In the genomic region with DNA sequence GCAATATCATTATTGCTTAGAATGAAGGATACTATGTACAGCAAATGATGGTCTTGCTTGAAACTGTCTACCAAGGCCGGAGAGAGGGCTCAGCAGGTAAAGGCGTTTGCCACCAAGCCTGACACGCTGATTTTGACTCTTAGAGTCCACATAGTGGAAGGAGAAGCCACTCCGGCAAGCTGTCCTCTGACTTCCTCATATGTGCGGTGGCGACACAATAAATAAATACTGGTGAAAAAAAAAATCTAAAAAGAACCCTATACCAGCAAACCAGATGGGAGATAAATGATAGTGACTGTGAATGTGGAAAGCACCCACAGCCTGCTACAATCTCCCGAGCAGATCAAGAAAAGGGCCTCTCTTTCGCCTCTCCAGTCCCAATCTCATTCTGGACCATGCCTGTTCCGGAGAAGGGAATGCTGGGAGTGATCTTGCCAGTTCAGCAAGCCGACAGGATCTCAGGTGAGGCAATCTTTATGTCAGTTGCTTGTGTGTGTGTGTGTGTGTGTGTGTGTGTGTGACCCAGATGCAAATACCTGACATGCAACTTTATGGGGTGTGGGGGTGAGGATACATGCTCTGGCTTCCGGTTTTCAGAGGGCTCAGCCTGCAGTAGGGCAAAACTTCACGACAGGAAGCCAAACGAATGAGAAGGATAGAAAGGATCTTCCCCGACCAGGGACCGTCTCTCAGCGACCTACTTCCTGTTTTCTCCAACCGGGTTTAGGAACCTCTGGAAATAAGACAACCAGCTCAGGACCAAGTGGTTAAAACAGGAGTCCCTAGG, we compare ENCODE assay signal across 16 mouse cellular contexts. TPM values are rescaled to one million over a fixed set of nuclear protein-coding genes. Genes with fewer than 3 reads are reported as not detected.
DNase-seq lines count a peak whose midpoint lies in the region; ATAC-seq and TF ChIP-seq lines count a peak whose summit lies in the region.
"Had no signal": no experiment of that assay in that cellular context is flagged by ENCODE, and none has a peak within 500 bp of the region (broad histone marks: within the 10 kb centered on the region; RNA-seq: fewer than 3 reads in every experiment).

No protein-coding gene starts in this region.

- no peak for TF ChIP-seq CTCF in stomach, postnatal 0 days (IDR thresholded peaks at IDR 0.05; ENCODE audit: low read depth)

- no peak overlapping the region for H3K9ac ChIP-seq in stomach, postnatal 0 days (ENCODE audit: low read length)
- H3K9ac ChIP-seq: embryonic facial prominence, embryonic 13.5 days; forebrain, embryonic 13.5 days; hindbrain, embryonic 13.5 days; limb, embryonic 12.5 days had no signal

- no peaks in the 10 kb centered on the region for H3K36me3 ChIP-seq in megakaryocyte, embryonic 14.5 days (replicated peaks; ENCODE audit: low read length)
- no peaks in the 10 kb centered on the region for H3K36me3 ChIP-seq in stomach, postnatal 0 days (ENCODE audit: control insufficient read depth, insufficient read depth, low read length)
- H3K36me3 ChIP-seq: embryonic facial prominence, embryonic 13.5 days; hindbrain, embryonic 13.5 days; limb, embryonic 12.5 days had no signal

- peaks cover 17% of the 10 kb centered on the region for H3K27me3 ChIP-seq in megakaryocyte, embryonic 14.5 days (replicated peaks)
- H3K27me3 ChIP-seq in stomach, postnatal 0 days (ENCODE audit: control insufficient read depth, insufficient read depth, low read length) = no peaks in the 10 kb centered on the region
- H3K27me3 ChIP-seq: embryonic facial prominence, embryonic 13.5 days; forebrain, embryonic 13.5 days; hindbrain, embryonic 13.5 days; limb, embryonic 12.5 days had no signal

- peak; percentile 15 for DNase-seq in lung, postnatal 36 days
- DNase-seq in lung, postnatal 10 days = no peak
- DNase-seq in thymus, postnatal 25 days = peak; percentile 60
- no peak for DNase-seq in stomach, postnatal 0 days (ENCODE audit: low spot score)
- no peak for DNase-seq in lung, postnatal 25 days (ENCODE audit: low spot score)
- DNase-seq: cerebellum, adult 9-11 months; lung, postnatal 4 days had no signal

- H3K4me2 ChIP-seq in stomach, postnatal 0 days (replicated peaks; ENCODE audit: low read depth) = no peak overlapping the region
- H3K4me2 ChIP-seq: embryonic facial prominence, embryonic 13.5 days; forebrain, embryonic 13.5 days; hindbrain, embryonic 13.5 days; limb, embryonic 12.5 days had no signal

- 0 out of 2 replicates have a peak, but pooled peaks cover 2% of the 10 kb centered on the region for H3K9me3 ChIP-seq in megakaryocyte, embryonic 14.5 days
- no peaks in the 10 kb centered on the region for H3K9me3 ChIP-seq in stomach, postnatal 0 days (ENCODE audit: control insufficient read depth, low read length)
- H3K9me3 ChIP-seq: embryonic facial prominence, embryonic 13.5 days; forebrain, embryonic 13.5 days; hindbrain, embryonic 13.5 days; limb, embryonic 12.5 days had no signal

- ATAC-seq in activated CD4-positive, CD25-positive, alpha-beta regulatory T cell, adult 4 months = peak; percentile 77
- no peak for ATAC-seq in stomach, postnatal 0 days (ENCODE audit: low FRiP score, low TSS enrichment)
- no peak for ATAC-seq in frontal cortex, adult (ENCODE audit: low TSS enrichment)
- ATAC-seq: forebrain, embryonic 13.5 days had no signal

- 63% methylated on average over 17 of the region's 17 CpGs for WGBS in stomach, postnatal 0 days

- H3K4me3 ChIP-seq in megakaryocyte, embryonic 14.5 days (replicated peaks) = peak overlapping the region; percentile 42
- no peak overlapping the region for H3K4me3 ChIP-seq in stomach, postnatal 0 days (ENCODE audit: low read depth, low read length)
- H3K4me3 ChIP-seq: embryonic facial prominence, embryonic 13.5 days; forebrain, embryonic 13.5 days; hindbrain, embryonic 13.5 days; limb, embryonic 12.5 days had no signal

- TF ChIP-seq EP300 in stomach, postnatal 0 days (optimal IDR thresholded peaks at IDR 0.05) = no peak

- H3K27ac ChIP-seq in stomach, postnatal 0 days (replicated peaks) = no peak overlapping the region
- H3K27ac ChIP-seq: embryonic facial prominence, embryonic 13.5 days; forebrain, embryonic 13.5 days; hindbrain, embryonic 13.5 days; limb, embryonic 12.5 days had no signal

- peaks cover 22% of the 10 kb centered on the region for H3K4me1 ChIP-seq in megakaryocyte, embryonic 14.5 days
- no peaks in the 10 kb centered on the region for H3K4me1 ChIP-seq in stomach, postnatal 0 days (replicated peaks; ENCODE audit: control insufficient read depth, insufficient read depth)
- H3K4me1 ChIP-seq: embryonic facial prominence, embryonic 13.5 days; forebrain, embryonic 13.5 days; hindbrain, embryonic 13.5 days; limb, embryonic 12.5 days had no signal

RNA-seq across cellular contexts. Expression of gene Tex101, which starts 15.2 kb away (rescaled TPM):
- polyA plus RNA-seq in activated CD4-positive, CD25-positive, alpha-beta regulatory T cell, adult 4 months (2017; shearing (Covaris generic)) = not detected
- polyA plus RNA-seq in megakaryocyte, embryonic 14.5 days (2012; ENCODE audit: insufficient read depth, low replicate concordance) = not detected in 2 replicates
- polyA plus RNA-seq in stomach, postnatal 0 days (2015; fragmentation: Nextera tagmentation; extraction: Ambion mirVana) = 0.15 TPM in 1 of 2 replicates, not detected in the other
- polyA plus RNA-seq: brain, embryonic 14.5 days; embryonic facial prominence, embryonic 13.5 days; forebrain, embryonic 13.5 days; hindbrain, embryonic 13.5 days; kidney, embryonic 14.5 days; limb, embryonic 12.5 days had no signal

RNA-seq across cellular contexts. Expression of gene Lypd3, which starts 25.0 kb away (rescaled TPM):
- polyA plus RNA-seq in activated CD4-positive, CD25-positive, alpha-beta regulatory T cell, adult 4 months (2017; shearing (Covaris generic)) = not detected
- not detected in 2 replicates for polyA plus RNA-seq in megakaryocyte, embryonic 14.5 days (2012; ENCODE audit: insufficient read depth, low replicate concordance)
- polyA plus RNA-seq in stomach, postnatal 0 days (2015; fragmentation: Nextera tagmentation; extraction: Ambion mirVana) = 277 and 306 TPM in 2 replicates
- polyA plus RNA-seq: forebrain, embryonic 13.5 days; hindbrain, embryonic 13.5 days had no signal

RNA-seq across cellular contexts. Expression of gene BC049730, which starts 47.7 kb away (rescaled TPM):
- not detected for polyA plus RNA-seq in activated CD4-positive, CD25-positive, alpha-beta regulatory T cell, adult 4 months (2017; shearing (Covaris generic))
- not detected in 2 replicates for polyA plus RNA-seq in megakaryocyte, embryonic 14.5 days (2012; ENCODE audit: insufficient read depth, low replicate concordance)
- not detected in 2 replicates for polyA plus RNA-seq in stomach, postnatal 0 days (2015; fragmentation: Nextera tagmentation; extraction: Ambion mirVana)
- polyA plus RNA-seq: brain, embryonic 14.5 days; embryonic facial prominence, embryonic 13.5 days; forebrain, embryonic 13.5 days; hindbrain, embryonic 13.5 days; kidney, embryonic 14.5 days; limb, embryonic 12.5 days had no signal

RNA-seq across cellular contexts. Expression of gene Phldb3, which starts 50.7 kb away (rescaled TPM):
- under 1 TPM; 0.25 to 0.73 TPM for polyA plus RNA-seq in activated CD4-positive, CD25-positive, alpha-beta regulatory T cell, adult 4 months (2017; shearing (Covaris generic))
- polyA plus RNA-seq in megakaryocyte, embryonic 14.5 days (2012; ENCODE audit: insufficient read depth, low replicate concordance) = 2.0 and 8.9 TPM in 2 replicates
- 1.2 TPM in 2 replicates for polyA plus RNA-seq in stomach, postnatal 0 days (2015; fragmentation: Nextera tagmentation; extraction: Ambion mirVana)
- polyA plus RNA-seq: forebrain, embryonic 13.5 days; hindbrain, embryonic 13.5 days had no signal

Comparison
In these comparisons a context has a peak if more than half of its experiments do, and no peak if none do; other contexts are left out.
1. DNase-seq: peak in lung, postnatal 36 days (single experiment) and thymus, postnatal 25 days (single experiment); none in lung, postnatal 10 days (single experiment), stomach, postnatal 0 days (single experiment) and lung, postnatal 25 days (single experiment).
2. RNA of gene Lypd3, which starts 25.0 kb away (polyA plus RNA-seq): 277 to 306 TPM in stomach, postnatal 0 days; not detected in activated CD4-positive, CD25-positive, alpha-beta regulatory T cell, adult 4 months and not detected in megakaryocyte, embryonic 14.5 days; every median in the first group is over 100 times any median in the second.